Mouse (Mus musculus): ENCODE results near the gene 4932438H23Rik. TPM values are rescaled to one million over a fixed set of nuclear protein-coding genes. Genes with fewer than 3 reads are reported as not detected.

The 4932438H23Rik gene
- polyA plus RNA-seq, 1 experiment from 2014 or later, result 0.11 TPM

DNA sequence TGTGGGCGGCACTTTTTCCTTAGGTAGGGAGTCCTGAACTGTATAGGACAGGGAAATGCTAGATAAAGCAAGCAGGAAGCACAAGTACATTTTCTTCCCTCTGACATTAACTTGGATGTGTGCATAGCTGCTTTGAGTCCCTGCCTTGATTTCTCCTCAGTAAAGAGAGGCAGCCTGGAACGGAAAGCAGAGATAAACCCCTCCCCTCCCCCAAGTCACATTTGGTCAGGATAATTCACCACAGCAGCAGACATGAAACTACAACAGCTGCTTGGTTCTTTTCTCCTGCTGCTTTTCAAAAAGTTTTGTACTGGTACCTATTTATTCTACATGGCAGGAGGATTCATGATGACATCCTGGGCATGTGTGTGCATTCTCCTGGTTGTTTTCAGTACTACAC is 5.6 kb upstream of the 4932438H23Rik start:
- H3K4me1 ChIP-seq (ENCODE audit: insufficient read depth), result no peaks in the 10 kb centered on the region
- no peaks in the 10 kb centered on the region for H3K36me3 ChIP-seq (ENCODE audit: insufficient read depth)
- no peak overlapping the region for H3K27ac ChIP-seq (ENCODE audit: low read depth)
- H3K4me3 ChIP-seq (ENCODE audit: low read depth, low read length), result no peak overlapping the region
- H3K9ac ChIP-seq, result no peak overlapping the region
- 54% methylated on average over 2 of the region's 2 CpGs for WGBS
- no peaks in the 10 kb centered on the region for H3K9me3 ChIP-seq (ENCODE audit: low read depth, low read length)
- H3K4me2 ChIP-seq, result no peak overlapping the region
- DNase-seq (no peak), ATAC-seq (ENCODE audit: insufficient read depth) (no peak)
- no peak for TF ChIP-seq CTCF (IDR thresholded peaks at IDR 0.05; ENCODE audit: low read depth)
- no peaks in the 10 kb centered on the region for H3K27me3 ChIP-seq (ENCODE audit: insufficient read depth, low read length)

DNA sequence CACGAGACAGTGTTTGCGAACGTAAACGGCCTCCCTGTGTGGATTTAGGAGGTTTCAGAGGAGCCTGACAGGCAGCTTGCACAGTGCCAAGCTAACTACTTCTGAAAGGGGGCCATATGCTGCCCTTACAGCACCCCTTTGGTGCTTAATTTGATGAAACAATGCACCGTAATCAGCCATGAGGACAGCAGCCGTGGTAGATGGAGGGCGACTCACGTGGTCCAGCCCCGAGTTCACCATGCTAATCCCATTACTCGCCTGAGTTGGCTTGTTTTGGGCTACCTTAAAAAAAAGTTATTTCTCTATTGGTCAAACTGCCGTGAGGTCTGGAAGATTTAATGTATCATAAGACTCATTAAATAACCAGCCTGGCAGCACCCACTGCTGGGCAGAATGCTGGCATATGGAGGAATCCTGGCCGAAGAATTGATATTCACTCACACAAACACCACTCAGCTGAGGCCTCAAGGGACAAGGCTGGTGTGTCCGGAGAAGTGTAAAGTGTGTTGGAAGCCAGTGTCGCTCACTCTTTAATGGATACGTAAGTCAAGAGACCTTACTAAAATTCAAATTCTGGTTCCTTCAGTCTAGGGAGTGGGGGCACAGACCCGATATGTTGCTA is 4.6 kb upstream of the 4932438H23Rik start:
- ATAC-seq (ENCODE audit: insufficient read depth) (no peak), DNase-seq (no peak)
- H3K27ac ChIP-seq (ENCODE audit: low read depth), result no peak overlapping the region
- no peak overlapping the region for H3K4me3 ChIP-seq (ENCODE audit: low read depth, low read length)
- no peaks in the 10 kb centered on the region for H3K9me3 ChIP-seq (ENCODE audit: low read depth, low read length)
- H3K4me2 ChIP-seq, result no peak overlapping the region
- H3K36me3 ChIP-seq (ENCODE audit: insufficient read depth), result no peaks in the 10 kb centered on the region
- no peaks in the 10 kb centered on the region for H3K4me1 ChIP-seq (ENCODE audit: insufficient read depth)
- H3K27me3 ChIP-seq (ENCODE audit: insufficient read depth, low read length), result no peaks in the 10 kb centered on the region
- no peak for TF ChIP-seq CTCF (IDR thresholded peaks at IDR 0.05; ENCODE audit: low read depth)
- no peak overlapping the region for H3K9ac ChIP-seq
- WGBS, result 77% methylated on average over 16 of the region's 16 CpGs

DNA sequence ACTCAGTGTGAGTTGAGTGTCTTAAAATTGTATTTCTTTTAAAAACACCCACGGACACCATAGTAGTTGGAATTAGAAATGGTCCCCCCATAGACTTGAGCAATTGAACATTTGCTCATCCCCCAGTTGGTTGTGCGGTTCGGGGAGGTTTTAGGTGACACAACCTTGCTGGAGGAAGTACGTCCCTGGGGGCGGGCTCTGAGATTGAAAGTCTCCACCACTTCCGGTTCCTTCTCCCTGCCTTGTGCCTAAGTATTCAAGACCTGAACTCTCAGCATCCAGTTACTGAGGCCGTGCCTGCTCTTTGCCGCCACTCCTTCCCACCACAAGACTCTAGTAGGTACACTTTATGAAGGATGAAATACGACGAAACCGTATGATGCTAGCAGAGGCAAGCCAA is 2.9 kb upstream of the 4932438H23Rik start:
- DNase-seq, result no peak
- Histone ChIP-seq H3K4me3 (ENCODE audit: low read depth, low read length) (no peak overlapping the region), H3K9me3 (ENCODE audit: low read depth, low read length) (no peaks in the 10 kb centered on the region), H3K36me3 (ENCODE audit: insufficient read depth) (no peaks in the 10 kb centered on the region), H3K4me1 (ENCODE audit: insufficient read depth) (no peaks in the 10 kb centered on the region), H3K27me3 (ENCODE audit: insufficient read depth, low read length) (no peaks in the 10 kb centered on the region), H3K4me2 (no peak overlapping the region), H3K9ac (no peak overlapping the region), H3K27ac (ENCODE audit: low read depth) (no peak overlapping the region)
- ATAC-seq (ENCODE audit: insufficient read depth), result no peak
- no peak for TF ChIP-seq CTCF (IDR thresholded peaks at IDR 0.05; ENCODE audit: low read depth)
- WGBS, result 89% methylated on average over 11 of the region's 11 CpGs

DNA sequence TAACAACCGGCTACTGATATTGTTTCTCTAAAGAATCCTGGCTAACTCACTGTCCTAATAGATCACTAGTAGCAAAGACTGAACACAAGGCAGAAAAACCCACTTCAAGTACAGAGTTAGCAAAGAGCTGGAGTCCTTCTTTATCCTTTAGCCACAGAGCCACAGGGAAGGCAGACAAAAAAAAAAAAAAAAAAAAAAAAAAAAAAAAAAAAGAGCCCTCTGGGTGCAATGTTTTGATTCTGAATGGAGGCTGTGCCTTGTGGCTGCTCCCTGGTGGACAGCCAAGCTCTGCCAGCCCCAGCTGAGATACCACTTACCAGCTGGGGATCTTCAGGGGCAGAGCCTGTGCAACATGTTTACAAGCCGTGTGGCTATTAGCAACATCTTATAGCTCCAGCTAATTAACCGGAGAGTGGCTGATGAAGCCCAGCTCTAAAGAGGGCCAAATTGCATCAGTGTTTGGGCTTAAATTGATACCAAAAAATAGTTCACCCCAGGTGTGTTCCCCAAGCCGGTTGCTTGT is 2.1 kb upstream of the 4932438H23Rik start:
- Histone ChIP-seq H3K9me3 (ENCODE audit: low read depth, low read length) (no peaks in the 10 kb centered on the region), H3K4me3 (ENCODE audit: low read depth, low read length) (no peak overlapping the region), H3K27ac (ENCODE audit: low read depth) (no peak overlapping the region), H3K4me1 (ENCODE audit: insufficient read depth) (no peaks in the 10 kb centered on the region), H3K9ac (no peak overlapping the region), H3K27me3 (ENCODE audit: insufficient read depth, low read length) (no peaks in the 10 kb centered on the region), H3K36me3 (ENCODE audit: insufficient read depth) (no peaks in the 10 kb centered on the region), H3K4me2 (no peak overlapping the region)
- DNase-seq (no peak), ATAC-seq (ENCODE audit: insufficient read depth) (no peak)
- no peak for TF ChIP-seq CTCF (IDR thresholded peaks at IDR 0.05; ENCODE audit: low read depth)
- 86% methylated on average over 4 of the region's 4 CpGs for WGBS

DNA sequence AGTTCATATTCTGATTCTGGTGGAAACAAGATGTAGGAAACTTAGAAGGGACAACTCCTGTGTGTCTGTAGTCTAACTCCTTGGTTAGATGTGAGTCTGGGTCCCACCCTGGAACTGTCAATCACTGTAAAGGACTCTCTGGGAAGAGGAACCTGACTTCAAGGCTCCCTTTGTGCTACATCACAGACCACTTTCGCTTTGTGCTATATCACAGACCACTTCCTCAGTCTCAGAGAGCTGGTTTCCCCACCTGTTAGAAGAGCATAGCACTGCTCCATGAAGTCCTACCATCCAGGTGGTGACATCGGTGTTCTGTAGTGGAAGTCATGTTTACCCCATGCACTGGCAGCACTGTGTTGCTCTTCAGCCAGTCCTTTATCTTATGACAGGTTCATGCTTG is 1.1 kb upstream of the 4932438H23Rik start:
- no peak for TF ChIP-seq CTCF (IDR thresholded peaks at IDR 0.05; ENCODE audit: low read depth)
- no peak for DNase-seq
- ATAC-seq (ENCODE audit: insufficient read depth), result no peak

DNA sequence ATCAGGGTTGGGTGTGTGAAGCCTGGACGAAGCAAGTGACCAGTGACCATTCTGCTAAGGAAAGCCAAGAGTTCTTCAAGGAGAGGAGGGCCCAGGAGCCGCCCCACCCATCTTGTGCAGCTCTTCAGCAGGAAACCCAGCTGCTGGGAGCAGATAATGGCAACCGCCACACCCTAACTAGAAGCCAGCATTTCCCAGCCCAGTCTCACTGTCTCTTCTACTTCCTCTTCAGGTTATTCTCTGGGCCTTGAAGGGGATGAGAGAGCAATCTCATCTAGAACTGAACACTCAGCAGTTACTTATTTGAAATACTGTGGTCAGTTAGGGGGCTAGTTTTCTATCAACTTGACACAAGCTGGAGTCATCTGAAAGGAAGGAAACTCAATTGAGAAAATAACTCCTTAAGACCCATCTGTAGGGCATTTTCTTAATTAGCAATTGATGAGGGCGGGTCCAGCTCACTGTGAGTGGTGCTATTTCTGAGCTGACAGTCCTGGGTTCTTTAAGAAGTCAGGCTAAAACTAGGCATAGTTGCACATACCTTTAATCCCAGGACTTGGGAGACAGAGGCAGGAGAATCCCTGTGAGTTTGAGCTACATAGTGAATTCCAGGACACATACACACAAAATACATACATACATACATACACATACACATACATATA is 8.1 kb downstream of the 4932438H23Rik start:
- H3K9me3 ChIP-seq (ENCODE audit: low read depth, low read length), result no peaks in the 10 kb centered on the region
- H3K36me3 ChIP-seq (ENCODE audit: insufficient read depth), result no peaks in the 10 kb centered on the region
- no peaks in the 10 kb centered on the region; the same call in 1 of the 2 replicates for H3K4me1 ChIP-seq (ENCODE audit: insufficient read depth)
- H3K27ac ChIP-seq (ENCODE audit: low read depth), result no peak overlapping the region; the same call in 1 of the 2 replicates
- H3K4me2 ChIP-seq, result no peak overlapping the region
- WGBS, result 59% methylated on average over 4 of the region's 4 CpGs
- H3K4me3 ChIP-seq (ENCODE audit: low read depth, low read length), result no peak overlapping the region
- TF ChIP-seq CTCF (IDR thresholded peaks at IDR 0.05; ENCODE audit: low read depth), result no peak
- DNase-seq, result no peak
- H3K9ac ChIP-seq, result no peak overlapping the region
- ATAC-seq (ENCODE audit: insufficient read depth), result no peak; the same call in 1 of the 2 replicates
- H3K27me3 ChIP-seq (ENCODE audit: insufficient read depth, low read length), result no peaks in the 10 kb centered on the region

More for the DNA sequence above, 1.1 kb upstream of the 4932438H23Rik start:
- Histone ChIP-seq H3K4me1 (ENCODE audit: insufficient read depth) (no peaks in the 10 kb centered on the region), H3K9ac (no peak overlapping the region), H3K27ac (ENCODE audit: low read depth) (no peak overlapping the region), H3K4me3 (ENCODE audit: low read depth, low read length) (no peak overlapping the region), H3K9me3 (ENCODE audit: low read depth, low read length) (no peaks in the 10 kb centered on the region), H3K27me3 (ENCODE audit: insufficient read depth, low read length) (no peaks in the 10 kb centered on the region), H3K36me3 (ENCODE audit: insufficient read depth) (no peaks in the 10 kb centered on the region), H3K4me2 (no peak overlapping the region)
- 86% methylated on average over 2 of the region's 2 CpGs for WGBS

DNA sequence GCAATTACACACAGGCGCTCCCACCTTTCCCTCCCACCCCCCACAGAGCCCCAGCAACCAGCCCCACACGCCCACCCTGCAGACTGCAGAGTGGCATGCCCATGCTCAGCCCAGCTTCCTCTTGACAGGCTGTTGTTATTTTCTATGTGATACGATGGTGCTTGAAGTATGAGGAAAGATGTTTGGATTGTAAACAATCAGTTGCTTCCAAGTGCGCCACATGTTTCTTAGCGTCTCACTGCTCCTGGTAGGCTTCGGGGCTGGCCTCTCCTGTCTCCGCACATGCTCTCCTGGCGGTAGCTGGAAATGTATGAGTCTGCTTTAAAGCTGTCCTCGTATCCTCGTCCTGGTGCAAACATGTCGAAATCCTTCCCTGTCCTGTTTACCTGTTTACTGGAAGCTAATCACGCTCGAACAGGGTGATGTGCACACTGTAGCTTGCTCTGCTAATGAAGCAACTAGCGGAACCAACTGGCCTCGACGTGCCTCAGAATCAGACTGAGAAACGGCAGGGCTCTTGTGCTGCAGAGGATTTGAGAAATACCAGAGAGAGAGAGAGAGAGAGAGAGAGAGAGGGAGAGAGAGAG is 9.6 kb downstream of the 4932438H23Rik start:
- Histone ChIP-seq H3K9me3 (ENCODE audit: low read depth, low read length) (no peaks in the 10 kb centered on the region), H3K4me2 (no peak overlapping the region), H3K36me3 (ENCODE audit: insufficient read depth) (no peaks in the 10 kb centered on the region), H3K4me1 (ENCODE audit: insufficient read depth) (no peaks in the 10 kb centered on the region; the same call in 1 of the 2 replicates), H3K4me3 (ENCODE audit: low read depth, low read length) (no peak overlapping the region), H3K9ac (no peak overlapping the region), H3K27me3 (ENCODE audit: insufficient read depth, low read length) (no peaks in the 10 kb centered on the region), H3K27ac (ENCODE audit: low read depth) (no peak overlapping the region)
- 42% methylated on average over 17 of the region's 17 CpGs for WGBS
- ATAC-seq (ENCODE audit: insufficient read depth) (peak; percentile 31; the same call in 1 of the 2 replicates), DNase-seq (peak; percentile 64)
- no peak for TF ChIP-seq CTCF (IDR thresholded peaks at IDR 0.05; ENCODE audit: low read depth)

Data from lung, embryonic 14.5 days (tissue).